Mouse (Mus musculus): Measurements from ENCODE around the gene Tyk2.

GRCm38 (mm10) chr9:21083324-21083723 is 47.7 kb downstream of the Tyk2 start:
- no peak for TF ChIP-seq POLR2A (IDR thresholded peaks at IDR 0.05; ENCODE audit: borderline replicate concordance, insufficient read depth, low read length)
- no peak for TF ChIP-seq CTCF (IDR thresholded peaks at IDR 0.05; ENCODE audit: borderline replicate concordance, insufficient read depth, low read depth, low read length)
